Mouse (Mus musculus) T-helper 1 cell (primary cell): ENCODE data around the gene Lcn11.
"Not testable (repeated sequence)": the region's sequence is repeated elsewhere in the genome, so short reads cannot be mapped to it uniquely, and the experiment has no call there.

Experiments used
- in situ Hi-C: fragments of 300-600 bp; cut with MboI, MseI; formaldehyde crosslinking; loops from one replicate; pipeline ENCODE4 v1.15.1; 2025; ENCODE audit warnings: high pct_unique_total_duplicates

The Lcn11 gene

DNA sequence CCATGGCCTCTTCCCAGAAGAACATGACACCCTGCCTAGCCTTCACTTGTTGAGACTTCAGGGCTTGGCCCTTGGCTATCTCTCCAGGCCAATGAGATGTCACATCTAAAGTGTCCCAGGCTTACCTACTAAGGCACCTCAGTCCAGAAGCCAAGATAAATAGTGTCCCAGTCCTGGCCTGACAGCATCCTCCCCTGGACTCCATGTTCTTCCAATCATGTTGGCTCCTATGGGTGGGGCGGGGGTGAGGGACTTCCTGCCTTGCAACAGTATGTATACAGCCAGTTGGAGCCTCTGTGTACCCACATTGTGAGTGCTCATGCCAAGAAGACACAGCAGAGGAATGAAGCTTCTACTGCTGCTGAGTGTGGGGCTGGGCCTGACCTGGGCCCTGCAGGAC is at the start of gene Lcn11:
TSS of gene Lcn11 (plus strand) at position 301 of the 400 bp plus-strand sequence.
- in situ Hi-C loops, result loop anchor here (10.0 kb wide), 1 partner anchor 122 kb away; the partner anchor contains the start of genes Lcn5 and Lcn8

DNA sequence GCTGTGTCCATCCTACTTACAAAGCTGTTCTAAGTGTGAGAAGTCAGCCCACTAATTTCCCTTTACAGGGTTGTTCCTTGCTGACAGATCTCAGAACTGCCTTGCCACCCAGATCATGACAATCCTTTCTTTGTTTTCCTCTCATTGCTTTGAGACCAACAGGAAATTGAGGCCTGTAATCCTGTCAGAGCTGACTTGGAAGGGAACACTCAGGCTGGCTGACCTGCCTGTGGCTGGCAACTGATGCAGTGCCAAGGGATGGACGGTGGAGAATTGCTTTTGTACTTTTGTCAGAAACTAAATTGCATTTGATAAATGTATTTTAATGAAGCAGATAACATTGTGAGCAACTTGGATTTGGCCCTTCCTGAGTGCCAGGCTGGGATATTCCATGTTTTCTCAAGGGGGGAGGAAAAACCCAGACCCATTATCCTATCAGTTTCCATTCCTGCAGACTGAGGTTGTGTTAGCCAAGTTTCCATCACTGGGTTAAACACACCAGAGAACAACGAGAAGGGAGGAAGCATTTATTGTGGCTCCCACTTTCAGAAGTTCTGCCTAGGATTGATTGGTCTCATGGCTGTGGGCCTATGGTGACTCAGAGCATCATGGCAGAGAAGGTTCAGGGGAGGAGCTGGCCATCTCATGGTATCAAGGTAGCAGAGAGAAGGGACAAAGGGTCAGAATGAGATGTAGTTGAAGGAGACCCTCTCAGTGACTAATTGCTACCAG is 43.5 kb upstream of the Lcn11 start:
- in situ Hi-C loops, result no loop called here

DNA sequence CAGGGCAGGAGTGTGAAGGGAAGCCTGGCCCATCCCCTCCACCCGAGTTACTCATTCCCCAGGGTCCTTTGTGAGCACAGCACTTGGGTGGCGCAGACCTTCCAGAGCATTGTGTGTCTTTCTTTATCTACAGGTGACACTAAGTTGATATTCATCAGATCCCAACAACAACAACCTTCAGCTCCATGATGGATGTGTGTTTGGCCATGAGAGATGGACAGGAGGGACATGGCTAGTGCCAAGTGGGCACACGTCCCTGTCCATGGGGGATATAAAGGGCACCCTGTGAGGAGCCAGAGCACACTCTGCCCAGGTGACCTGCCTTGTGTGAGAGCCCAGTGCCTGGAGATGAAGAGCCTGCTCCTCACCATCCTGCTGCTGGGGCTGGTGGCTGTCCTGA is 40.1 kb upstream of the Lcn11 start, which contains the start of gene Obp2b:
TSS of gene Obp2b (plus strand) at position 301 of the 400 bp plus-strand sequence.
- in situ Hi-C loops, result not testable (repeated sequence)

DNA sequence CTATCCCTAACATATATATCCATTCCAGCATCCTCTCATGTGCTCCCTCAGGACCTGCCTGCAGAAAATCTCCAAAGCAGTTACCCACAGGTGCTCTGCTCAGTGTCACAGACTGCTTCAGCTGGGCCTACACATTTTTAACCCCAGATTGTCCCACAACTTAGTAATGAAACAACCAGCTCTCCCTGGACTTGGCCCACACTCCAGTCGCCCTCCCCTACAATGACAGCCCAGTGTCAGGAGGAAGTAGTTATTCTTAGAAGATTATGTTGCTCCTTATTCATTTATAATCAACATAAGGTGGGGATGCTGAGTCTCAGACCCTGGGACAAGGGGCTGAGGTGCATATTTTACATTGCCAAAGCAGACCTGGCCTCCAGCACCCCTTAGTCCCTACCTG is 35.1 kb upstream of the Lcn11 start:
- in situ Hi-C loops, result no loop called here

DNA sequence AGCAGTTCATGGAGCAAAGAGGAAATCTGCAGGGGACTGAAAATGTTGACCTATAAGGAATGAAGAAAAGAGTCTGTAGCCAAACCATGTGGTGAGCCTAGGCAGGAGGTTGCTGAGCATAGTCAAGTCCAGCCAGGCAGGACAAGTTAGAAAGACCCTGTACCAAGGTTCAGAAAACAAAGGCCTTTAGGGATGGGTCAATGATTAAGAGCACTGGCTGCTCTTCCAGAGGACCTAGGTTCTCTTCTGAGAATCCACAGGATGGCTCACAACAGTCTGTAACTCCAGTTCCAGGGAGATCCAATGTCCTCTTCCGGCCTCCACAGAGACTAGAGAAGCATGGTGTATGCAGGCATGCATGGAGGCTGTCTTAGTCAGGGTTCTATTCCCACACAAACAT is 22.6 kb upstream of the Lcn11 start:
- in situ Hi-C loops, result loop anchor here (5.0 kb wide), 1 partner anchor 37 kb away; no protein-coding TSS in a partner anchor

DNA sequence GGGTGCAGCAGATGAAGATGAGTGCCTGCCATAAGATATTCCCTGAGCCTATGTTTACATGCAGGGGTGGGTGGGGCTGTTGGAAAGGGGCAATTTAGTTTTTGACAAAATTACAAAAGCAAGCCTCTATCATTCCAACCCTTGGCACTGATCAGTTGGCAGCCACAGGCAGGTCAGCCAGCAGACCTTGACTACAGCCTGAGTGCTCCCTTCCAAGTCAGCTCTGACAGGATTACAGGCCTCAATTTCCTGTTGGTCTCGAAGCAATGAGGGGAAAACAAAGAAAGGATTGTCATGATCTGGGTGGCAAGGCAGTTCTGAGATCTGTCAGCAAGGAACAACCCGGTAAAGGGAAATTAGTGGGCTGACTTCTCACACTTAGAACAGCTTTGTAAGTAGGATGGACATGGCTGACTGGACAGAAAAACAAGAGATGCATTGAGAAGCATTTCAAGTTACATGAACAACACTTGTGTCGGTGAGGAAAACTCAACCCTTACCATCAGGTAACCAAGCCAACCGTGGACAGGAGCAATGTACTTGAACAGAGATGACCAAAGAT is 18.7 kb upstream of the Lcn11 start:
- in situ Hi-C loops, result no loop called here

DNA sequence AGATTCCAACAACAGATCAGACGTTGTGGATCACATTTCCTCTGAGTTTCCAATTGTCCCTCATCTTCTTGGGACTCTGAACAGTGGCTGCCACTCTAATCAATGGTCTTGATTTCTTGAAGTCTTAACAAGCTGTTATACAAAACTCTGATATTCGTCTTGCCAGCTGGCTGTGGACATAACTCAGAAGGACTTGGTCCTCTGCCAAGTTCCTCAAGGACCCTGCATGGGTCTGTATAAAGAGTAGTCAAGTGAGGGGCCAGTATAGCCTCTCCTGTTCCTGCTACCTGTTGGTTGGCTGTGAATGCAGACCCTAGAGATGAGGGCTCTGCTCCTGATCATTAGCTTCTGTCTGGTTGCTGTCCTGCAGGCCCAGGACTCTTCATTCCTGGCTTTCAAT is 11.5 kb upstream of the Lcn11 start, which contains the start of gene Lcn3:
TSS of gene Lcn3 (plus strand) at position 301 of the 400 bp plus-strand sequence.
- in situ Hi-C loops, result no loop called here

DNA sequence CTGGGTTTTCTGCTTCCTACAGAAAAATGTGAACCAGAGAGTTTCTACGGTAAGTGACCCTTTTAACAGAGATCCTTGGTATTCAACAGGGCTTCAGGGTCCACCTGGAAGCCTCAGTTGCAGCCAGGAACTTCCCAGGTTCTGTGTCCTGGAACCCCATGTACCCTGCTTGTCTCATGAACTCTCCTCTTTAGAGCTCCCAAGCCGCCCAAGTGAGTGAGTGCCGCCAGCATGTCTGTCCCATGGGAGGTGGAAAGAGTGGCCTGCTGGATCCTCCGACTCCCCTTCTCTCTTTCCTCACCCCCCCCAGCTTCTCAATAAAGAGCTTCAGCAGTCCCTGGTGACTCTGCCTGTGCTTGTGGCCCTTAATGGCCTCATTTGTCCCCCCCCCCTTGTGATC is 9.1 kb upstream of the Lcn11 start:
- in situ Hi-C loops, result no loop called here

DNA sequence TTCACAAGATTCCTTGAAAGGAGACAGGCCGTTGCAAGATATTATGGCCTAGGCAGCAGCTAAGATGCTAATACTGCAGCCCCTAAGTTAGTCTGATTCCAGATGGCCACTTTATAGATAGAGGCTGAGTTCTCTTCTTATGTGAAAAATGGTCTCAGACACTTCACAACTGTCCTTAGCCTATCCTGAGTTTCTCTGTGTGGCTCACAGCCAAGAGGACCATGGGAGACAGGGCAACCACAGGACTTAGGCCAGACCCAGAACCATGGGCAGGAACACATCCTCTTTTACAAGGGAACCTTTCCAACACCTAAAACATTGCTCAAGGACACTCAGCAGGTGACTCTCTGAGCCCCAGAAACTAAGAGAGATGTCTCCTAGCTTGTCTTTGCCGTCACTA is 3.3 kb upstream of the Lcn11 start:
- in situ Hi-C loops, result loop anchor here (10.0 kb wide), 1 partner anchor 119 kb away; the partner anchor contains the start of genes Lcn5 and Lcn8

DNA sequence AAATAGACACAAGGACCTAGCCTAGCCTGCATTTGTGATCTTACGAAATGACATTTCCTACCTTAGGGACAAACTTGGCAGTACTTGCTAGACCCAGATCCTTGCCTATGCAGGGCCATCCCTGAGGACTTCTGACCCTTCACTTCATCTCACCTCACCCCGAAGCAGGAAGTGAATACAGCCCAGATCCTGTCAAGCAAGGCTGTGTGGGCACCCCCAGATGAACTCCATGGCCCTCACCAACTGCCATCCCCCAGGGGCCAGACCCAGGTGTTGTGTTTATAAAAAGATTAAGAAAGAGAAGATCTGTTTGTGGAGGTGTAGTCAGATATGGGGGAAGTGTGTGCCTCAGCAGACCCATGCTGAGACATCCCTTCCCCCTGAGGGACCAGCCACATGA is 2.2 kb upstream of the Lcn11 start:
- in situ Hi-C loops, result loop anchor here (10.0 kb wide), 1 partner anchor 120 kb away; the partner anchor contains the start of genes Lcn5 and Lcn8

DNA sequence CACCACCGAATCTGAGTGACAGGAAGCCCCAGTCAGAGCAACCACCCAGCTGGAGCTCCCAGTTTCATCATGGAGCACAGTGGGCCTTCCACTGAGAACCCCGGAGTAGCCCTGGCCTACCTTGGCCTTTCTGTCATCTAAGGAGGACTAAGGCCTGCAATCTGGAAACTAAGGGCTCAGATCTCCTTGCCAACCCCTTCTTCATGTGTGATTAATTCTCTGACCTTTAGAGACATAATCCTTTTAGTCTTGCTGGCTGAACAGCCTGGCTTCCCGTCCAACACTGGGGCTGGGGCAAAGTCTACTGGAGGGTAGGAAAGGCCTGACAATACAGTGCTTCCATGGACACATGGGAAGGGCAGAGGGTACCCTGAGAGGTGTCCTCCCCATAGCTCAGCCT is 826 bp upstream of the Lcn11 start:
- in situ Hi-C loops, result loop anchor here (10.0 kb wide), 1 partner anchor 121 kb away; the partner anchor contains the start of genes Lcn5 and Lcn8

DNA sequence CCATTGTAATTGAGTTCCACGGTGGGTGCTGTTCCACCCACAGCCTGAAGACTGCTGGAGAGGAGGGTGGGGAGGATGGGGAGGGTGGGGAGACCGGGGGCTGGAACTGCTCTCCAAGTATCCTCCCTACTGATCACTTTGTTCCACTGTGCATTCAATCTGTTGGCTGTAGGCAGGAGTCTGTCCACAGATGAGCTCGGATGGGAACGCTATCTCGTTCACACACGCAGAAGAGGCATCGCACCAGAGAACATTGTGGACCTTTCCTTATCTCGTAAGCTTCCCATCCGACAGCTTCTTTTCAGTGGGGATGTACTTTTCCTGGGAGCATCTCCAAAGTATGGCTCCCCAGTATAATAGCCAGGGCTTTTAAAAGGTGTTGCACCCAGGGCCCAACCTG is 2.3 kb downstream of the Lcn11 start:
- in situ Hi-C loops, result loop anchor here (10.0 kb wide), 1 partner anchor 124 kb away; the partner anchor contains the start of genes Lcn5 and Lcn8

DNA sequence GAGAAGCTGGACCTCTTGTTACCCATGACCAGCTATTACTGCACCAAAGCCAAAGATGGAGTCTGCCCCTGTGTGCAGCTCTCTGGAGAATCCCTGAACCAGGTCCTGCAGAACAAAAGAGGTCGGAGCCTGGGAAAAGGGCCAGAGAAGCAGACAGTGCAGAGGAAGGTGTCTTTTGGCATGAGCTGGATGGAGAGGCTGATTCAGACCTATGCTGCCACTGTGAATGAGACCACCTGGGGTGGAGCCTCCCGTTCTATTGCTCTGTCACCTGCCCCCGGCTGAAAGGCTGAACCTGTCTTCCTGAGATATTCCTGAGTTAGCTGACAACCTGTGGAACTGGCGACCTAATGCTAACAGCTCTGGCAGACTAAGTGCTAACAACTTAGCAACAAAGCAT is 4.1 kb downstream of the Lcn11 start:
- in situ Hi-C loops, result no loop called here

DNA sequence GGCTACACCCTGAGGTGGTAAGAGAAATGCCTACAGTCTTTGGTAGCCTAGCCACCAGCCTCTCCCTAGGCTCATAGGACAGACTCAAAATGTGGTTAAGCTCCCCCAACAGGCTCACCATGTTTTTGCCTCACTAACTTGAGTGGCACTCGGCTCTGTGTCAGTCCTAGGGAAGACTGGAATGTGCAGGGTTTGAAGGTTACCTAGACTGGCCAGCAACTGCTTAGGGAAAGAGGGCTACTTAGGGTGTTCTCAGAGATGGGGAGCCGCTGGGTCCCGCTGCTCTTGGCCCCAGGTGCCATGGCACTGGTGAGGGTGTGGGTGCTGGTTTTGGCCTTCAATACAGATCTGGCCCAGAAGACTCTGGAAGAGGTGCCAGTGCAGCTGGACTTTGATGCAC is 5.1 kb downstream of the Lcn11 start, which contains the start of gene Gm13539:
TSS of gene Gm13539 (plus strand) at position 301 of the 400 bp plus-strand sequence.
- in situ Hi-C loops, result no loop called here

DNA sequence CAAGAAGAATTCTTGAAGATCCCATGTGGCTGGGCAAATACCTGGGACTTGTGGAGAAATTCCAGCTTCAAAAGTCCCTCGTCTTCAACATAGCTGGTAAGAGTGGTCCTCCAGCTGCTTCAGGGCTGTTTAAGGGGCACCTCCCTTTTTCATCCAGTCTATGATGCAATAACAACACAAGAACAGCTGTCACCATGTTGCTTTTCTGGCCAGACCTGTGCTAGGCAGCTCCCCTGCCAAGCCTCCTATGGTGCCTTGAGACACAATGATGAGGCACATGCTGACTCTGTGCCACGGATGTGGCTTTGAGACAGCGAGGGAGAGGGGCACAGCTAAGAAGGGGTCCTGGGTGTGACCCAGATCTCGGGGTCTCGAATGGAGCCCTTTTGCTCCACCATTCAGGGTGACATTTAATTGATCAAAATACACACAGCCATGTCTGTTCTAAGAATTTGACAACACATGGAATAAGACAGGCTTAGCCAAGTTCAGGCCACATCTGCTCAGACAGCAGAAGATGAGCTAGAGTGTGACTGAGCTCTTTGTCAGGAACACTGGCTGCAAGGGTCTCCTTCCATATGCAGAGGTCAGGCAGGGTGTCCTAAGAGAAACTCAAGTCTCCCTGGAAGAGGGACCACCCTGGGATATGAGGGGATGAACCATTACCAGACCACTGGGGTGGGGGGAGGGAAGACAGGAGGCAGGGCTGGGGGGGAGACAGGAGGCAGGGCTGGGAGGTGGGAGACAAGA is 8.9 kb downstream of the Lcn11 start:
- in situ Hi-C loops, result no loop called here

DNA sequence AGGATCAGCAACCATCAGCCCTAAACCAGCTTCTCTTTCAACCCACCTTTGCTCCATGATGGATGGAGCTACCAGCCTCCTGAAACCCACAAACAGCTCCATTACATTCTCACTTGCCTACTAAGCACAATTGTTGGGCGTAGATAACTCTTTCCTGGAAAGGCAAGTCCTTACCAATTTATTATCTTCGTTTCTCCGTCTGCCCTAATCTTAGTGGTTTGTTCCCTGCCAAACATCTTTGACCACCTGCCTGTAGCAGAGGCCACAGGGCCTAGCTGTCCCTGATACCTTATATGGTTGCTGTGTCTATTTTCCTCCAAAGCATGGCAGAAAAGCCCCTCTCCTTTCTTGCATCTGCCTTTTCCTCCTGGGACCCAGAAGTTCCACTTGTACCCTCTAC is 12.3 kb downstream of the Lcn11 start:
- in situ Hi-C loops, result no loop called here

DNA sequence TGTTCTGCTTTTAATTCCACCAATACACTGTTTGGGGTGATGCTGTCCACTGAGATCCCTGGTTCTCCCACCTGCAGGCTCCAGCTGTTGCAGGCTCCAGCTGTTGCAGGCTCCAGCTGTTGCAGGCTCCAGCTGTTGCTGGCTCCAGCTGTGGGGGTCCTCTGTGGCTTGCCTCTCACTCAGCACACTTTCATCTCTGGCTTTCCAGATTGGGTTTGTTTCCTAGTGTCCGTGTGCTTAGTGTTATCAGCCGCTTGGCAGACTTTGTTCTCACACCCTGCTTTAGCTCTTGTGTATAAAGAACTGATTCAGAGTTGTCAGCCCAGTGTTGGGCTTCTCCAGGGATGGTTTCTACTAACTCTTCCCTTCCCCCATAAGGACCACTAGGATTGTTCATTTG is 20.8 kb downstream of the Lcn11 start:
- in situ Hi-C loops, result no loop called here

DNA sequence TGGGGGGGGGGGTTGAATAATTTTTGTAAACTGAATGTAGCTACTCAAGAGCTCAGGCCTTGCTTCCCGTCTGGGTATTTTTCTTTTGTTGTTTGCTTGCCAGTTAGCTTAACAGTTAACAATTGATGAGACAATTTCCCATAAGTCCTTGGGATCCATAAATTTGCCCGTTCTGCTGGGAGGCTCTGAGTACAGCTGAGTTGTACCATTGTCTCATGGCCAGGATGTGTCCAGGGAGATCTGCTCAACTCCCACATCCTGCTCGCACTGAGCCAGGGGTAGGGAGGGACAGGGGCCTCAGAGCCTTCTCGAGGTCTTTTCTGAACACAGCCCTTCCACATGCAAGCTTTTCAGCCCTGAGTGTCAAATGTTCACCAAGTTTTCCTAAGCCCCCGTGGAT is 21.2 kb downstream of the Lcn11 start:
- in situ Hi-C loops, result no loop called here

DNA sequence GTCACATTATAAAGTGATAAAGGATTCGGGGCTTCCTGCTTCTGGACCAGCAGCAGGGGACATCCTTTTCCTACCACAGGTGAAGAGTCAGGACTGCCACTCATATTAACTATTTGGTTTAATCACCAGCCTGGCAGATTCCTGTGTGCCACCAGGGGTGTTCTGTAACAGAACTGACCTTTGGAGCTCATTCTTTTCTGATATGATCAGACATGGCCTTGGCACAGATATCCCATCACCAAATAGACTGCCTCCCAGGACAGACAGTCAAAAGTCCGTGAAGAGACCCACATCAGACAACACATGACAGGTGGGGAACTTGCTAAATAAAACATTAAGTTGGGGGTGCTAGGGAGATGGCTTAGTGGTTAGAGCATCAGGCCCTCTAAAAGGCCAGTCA is 34.9 kb downstream of the Lcn11 start:
- in situ Hi-C loops, result no loop called here

DNA sequence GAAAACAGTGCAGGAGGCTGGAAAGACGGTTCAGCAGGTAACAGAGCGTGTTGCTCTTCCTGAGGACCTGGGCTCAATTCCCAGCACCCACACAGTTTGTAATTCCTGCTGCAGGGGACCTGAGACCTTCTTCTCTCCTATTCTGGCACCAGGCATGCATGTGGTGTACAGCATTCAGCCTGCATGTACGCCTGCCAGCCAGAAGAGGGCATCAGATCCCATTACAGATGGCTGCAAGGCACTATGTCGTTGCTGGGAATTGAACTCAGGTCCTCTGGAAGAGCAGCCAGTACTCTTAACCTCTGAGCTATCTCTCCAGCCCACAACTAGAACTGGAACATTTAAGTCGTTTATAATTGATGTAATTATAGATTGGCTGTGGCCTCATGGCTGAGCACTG is 36.5 kb downstream of the Lcn11 start:
- in situ Hi-C loops, result no loop called here

DNA sequence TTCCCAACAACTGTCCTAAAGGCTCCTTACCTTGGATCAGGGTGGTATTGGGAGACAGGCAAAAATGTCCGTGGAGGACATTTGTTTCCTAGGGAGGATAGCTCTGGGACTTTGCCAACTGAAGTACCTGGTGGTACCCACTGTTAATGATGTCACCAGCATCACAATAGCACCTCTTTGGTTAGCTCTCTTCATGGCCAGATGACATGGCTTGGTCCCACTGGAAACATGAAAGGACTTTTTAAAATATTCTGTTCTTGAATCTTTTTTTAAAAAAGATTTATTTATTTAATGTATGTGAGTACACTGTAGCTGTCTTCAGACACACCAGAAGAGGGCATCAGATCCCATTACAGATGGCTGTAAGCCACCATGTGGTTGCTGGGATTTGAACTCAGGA is 38.9 kb downstream of the Lcn11 start, which contains the start of gene Glt6d1:
TSS of gene Glt6d1 (minus strand) at position 101 of the 400 bp plus-strand sequence.
- in situ Hi-C loops, result not testable (repeated sequence)

DNA sequence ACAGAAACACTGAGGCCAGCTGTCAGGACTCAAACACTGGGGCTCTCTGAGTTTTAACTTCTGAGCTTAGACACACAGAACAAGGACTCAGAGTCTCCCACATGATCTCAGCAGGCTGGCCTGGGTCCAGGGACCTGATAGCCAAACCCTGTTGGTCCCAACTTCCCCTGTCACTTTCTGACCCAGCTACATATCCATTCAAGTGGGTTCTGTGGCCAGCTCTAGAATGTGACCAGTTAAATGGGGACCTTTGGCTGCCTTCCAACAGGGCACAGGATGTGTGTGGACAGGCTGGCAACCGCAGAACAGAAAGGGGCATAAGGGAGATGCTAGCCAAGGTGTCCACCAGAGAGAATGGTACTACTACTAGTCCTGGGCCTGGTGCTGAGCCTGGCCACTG is 46.0 kb downstream of the Lcn11 start, which contains the start of gene Lcn9:
TSS of gene Lcn9 (plus strand) at position 348 of the 400 bp plus-strand sequence.
- in situ Hi-C loops, result no loop called here
